Mouse (Mus musculus) Patski (cell line): ENCODE measurements around the gene Cntf. TPM values are rescaled to one million over a fixed set of nuclear protein-coding genes. Genes with fewer than 3 reads are reported as not detected.
A peak's percentile ranks its signal among the peaks of the same experiment; 100 is the strongest.
"Not testable (repeated sequence)": the region's sequence is repeated elsewhere in the genome, so short reads cannot be mapped to it uniquely, and the experiment has no call there.

Experiments used
- ATAC-seq: fragments of 100-300 bp; one replicate; pipeline ENCODE4 v1.8.0; 2021
- CTCF ChIA-PET: fragments of 350-600 bp; sonication (Branson Sonifier 250); formaldehyde crosslinking; loops from one replicate; lab custom pipeline; 2022; ENCODE audit warnings: inconsistent platforms; lab: Charles Lee
- POLR2A ChIA-PET: fragments of 350-600 bp; sonication (Branson Sonifier 250); formaldehyde crosslinking; loops from one replicate; lab custom pipeline; 2022; ENCODE audit warnings: antibody characterized with exemption, inconsistent platforms; lab: Charles Lee
- DNase-seq: peaks from one replicate; pipeline ENCODE4 v3.0.0-alpha.2; 2011; ENCODE audit warnings: low read depth, low spot score
- H3K27me3 ChIP-seq: fragments of 371-371 bp; one replicate; pipeline ENCODE4 v1.5.1; 2021
- CTCF ChIP-seq: fragments of 100-300 bp; IDR thresholded peaks from one replicate; pipeline ENCODE4 v1.5.1; 2021
- in situ Hi-C: fragments of 300-500 bp; cut with MboI; formaldehyde crosslinking; loops from 3 replicates; pipeline ENCODE4 v1.11.1; 2018; ENCODE audit warnings: low pct_unique_long_range_greater_than_20kb, mixed read lengths
- polyA plus RNA-seq: library from polyadenylated mRNA; unstranded; gene quantifications from one replicate; pipeline ENCODE4 v1.2.3, GENCODE M21; 2021

The Cntf gene
- polyA plus RNA-seq, 1 experiment from 2014 or later = 59.9 TPM

GRCm38 (mm10) chr19:12722308-12722707 lies 43.1 kb downstream of the Cntf start:
- ChIA-PET CTCF (no interaction called here), POLR2A (no interaction called here)
- no peak for ATAC-seq
- TF ChIP-seq CTCF = peak; percentile 49
- no peak for DNase-seq
- H3K27me3 ChIP-seq = no peaks in the 10 kb centered on the region
- in situ Hi-C loops = no loop called here

- ATAC-seq, in situ Hi-C loops, DNase-seq, POLR2A ChIA-PET, CTCF ChIA-PET, H3K27me3 ChIP-seq: not testable (repeated sequence)
Measured at GRCm38 (mm10) chr19:12721596-12721995, 43.8 kb downstream of the Cntf start.

- ATAC-seq, DNase-seq, CTCF ChIA-PET, POLR2A ChIA-PET, H3K27me3 ChIP-seq, in situ Hi-C loops: not testable (repeated sequence)
Measured at GRCm38 (mm10) chr19:12720919-12721318, 44.5 kb downstream of the Cntf start.

GRCm38 (mm10) chr19:12720463-12720862 lies 45.0 kb downstream of the Cntf start:
- DNase-seq = no peak
- H3K27me3 ChIP-seq = no peaks in the 10 kb centered on the region
- ChIA-PET CTCF (interaction anchor here (1.0 to 5.3 kb wide), 2 partner anchors 13 to 14 kb away, joined by 3 to 24 read pairs; no protein-coding TSS in a partner anchor), POLR2A (no interaction called here)
- in situ Hi-C loops = no loop called here
- no peak for ATAC-seq
- no peak for TF ChIP-seq CTCF

- peak; percentile 97 for ATAC-seq
- ChIA-PET POLR2A (interaction anchor here (0.9 to 1.4 kb wide), 2 partner anchors 9 to 13 kb away, joined by 3 read pairs; no protein-coding TSS in a partner anchor), CTCF (interaction anchor here (0.7 to 5.3 kb wide), 4 partner anchors 13 to 44 kb away, joined by 3 to 24 read pairs (median 4); no protein-coding TSS in a partner anchor)
- in situ Hi-C loops = no loop called here
- TF ChIP-seq CTCF = no peak
- DNase-seq = peak; percentile 6
- no peaks in the 10 kb centered on the region for H3K27me3 ChIP-seq
Measured at GRCm38 (mm10) chr19:12719189-12719588, 46.2 kb downstream of the Cntf start.

Other genes starting within 250 kb of the Cntf start
- gene Fam111a, start 219.9 kb downstream of the Cntf start, polyA plus RNA-seq = 0.01 TPM
- 0.04 TPM for gene Gm4952, start 165.7 kb downstream of the Cntf start, polyA plus RNA-seq
- 0.64 TPM for gene Glyat, start 132.3 kb downstream of the Cntf start, polyA plus RNA-seq
- gene Olfr1442, start 95.2 kb downstream of the Cntf start, polyA plus RNA-seq = not detected
- not detected for gene Olfr1443, start 87.5 kb downstream of the Cntf start, polyA plus RNA-seq
- 0.81 TPM for gene Keg1, start 69.8 kb downstream of the Cntf start, polyA plus RNA-seq
- gene Zfp91, start 30.5 kb upstream of the Cntf start, polyA plus RNA-seq = 94.3 TPM
- gene Lpxn, start 30.6 kb upstream of the Cntf start, polyA plus RNA-seq = 1.0 TPM
- not detected for gene Gm5244, start 81.0 kb upstream of the Cntf start, polyA plus RNA-seq
- gene Olfr1444, start 91.7 kb upstream of the Cntf start, polyA plus RNA-seq = not detected
- not detected for gene Olfr1445, start 118.2 kb upstream of the Cntf start, polyA plus RNA-seq
- gene Olfr1446, start 127.9 kb upstream of the Cntf start, polyA plus RNA-seq = not detected
- gene Olfr1447, start 138.1 kb upstream of the Cntf start, polyA plus RNA-seq = not detected
- not detected for gene Olfr1448, start 158.8 kb upstream of the Cntf start, polyA plus RNA-seq
- not detected for gene Olfr1449, start 165.2 kb upstream of the Cntf start, polyA plus RNA-seq
- gene Olfr1450, start 184.6 kb upstream of the Cntf start, polyA plus RNA-seq = not detected
- not detected for gene Olfr1451, start 229.4 kb upstream of the Cntf start, polyA plus RNA-seq